Mouse (Mus musculus): ENCODE measurements around the gene Slc50a1.

GRCm38 (mm10) chr3:89233562-89234110 lies 36.7 kb downstream of the Slc50a1 start:
- peak; percentile 30; the same call in 1 of the 2 replicates for TF ChIP-seq CTCF (IDR thresholded peaks at IDR 0.05; ENCODE audit: control insufficient read depth, insufficient read depth, low read length)
- no peak for TF ChIP-seq POLR2A (IDR thresholded peaks at IDR 0.05; ENCODE audit: borderline replicate concordance, control insufficient read depth, low read depth, low read length)
